Mouse (Mus musculus) adrenal gland, postnatal 10 days (tissue): ENCODE measurements at regions not wholly inside any gene's neighbourhood (a gene's known extent, or its start where the extent isn't known, plus 50 kb on each side); places are given as distances from the start of the nearest gene placed in this dataset.

ENCODE experiments used
- DNase-seq: peaks from one replicate; pipeline ENCODE4 v3.0.0; 2021; ENCODE audit warnings: mixed read lengths

DNA sequence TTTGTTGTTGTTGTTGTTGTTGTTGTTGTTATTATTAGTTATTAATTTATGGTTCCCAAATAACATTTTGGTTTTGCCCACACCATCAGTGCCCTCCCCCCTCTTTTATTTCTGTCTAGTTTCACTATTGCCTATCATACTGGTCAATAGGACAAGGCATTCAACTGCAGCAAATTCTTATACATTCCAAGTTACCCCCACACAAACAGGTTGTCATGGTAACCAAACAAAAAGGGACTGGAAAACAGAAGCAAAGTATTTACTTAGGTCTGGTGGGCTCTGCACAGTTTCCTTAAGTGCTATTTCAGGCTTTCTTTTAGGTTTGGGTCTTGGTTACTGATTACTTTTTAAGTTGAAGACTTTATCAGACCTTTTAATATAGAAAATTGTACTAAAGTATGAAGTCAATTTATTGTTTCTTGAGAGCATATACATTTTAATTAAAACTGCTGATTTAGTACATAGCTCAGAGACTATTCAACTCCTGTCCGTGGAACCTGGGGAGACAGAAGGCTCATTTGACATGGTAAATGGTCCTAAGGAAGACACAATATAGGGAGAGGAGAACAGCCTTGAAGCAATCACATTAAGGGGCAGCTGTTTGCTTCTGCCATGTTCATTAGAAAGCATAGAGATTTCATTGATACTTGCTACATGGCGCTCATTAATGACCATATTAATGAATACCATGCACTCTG is 90.3 kb downstream of the Brms1l start:
- DNase-seq: no peak
